Mouse (Mus musculus): Measurements from ENCODE around the gene Lgals4. TPM values are rescaled to one million over a fixed set of nuclear protein-coding genes. Genes with fewer than 3 reads are reported as not detected.

The Lgals4 gene
- 8.2 and 9.1 TPM in 2 replicates for polyA plus RNA-seq (2015; fragmentation: Nextera tagmentation; extraction: Ambion mirVana)

- no peak within 1 kb of the TSS for H3K4me2 ChIP-seq
- H3K4me3 ChIP-seq: no peak within 1 kb of the TSS
- no peak for ATAC-seq (replicated peaks; ENCODE audit: insufficient number of reproducible peaks, insufficient read depth, low FRiP score, low read depth)
- WGBS: 83% methylated on average over 6 of the region's 6 CpGs
- no peaks in the 10 kb centered on the region for H3K27me3 ChIP-seq
- no peak within 1 kb of the TSS for H3K9ac ChIP-seq
- H3K4me1 ChIP-seq (replicated peaks): peaks cover 12% of the 10 kb centered on the region
- peaks cover 19% of the 10 kb centered on the region for H3K36me3 ChIP-seq
- no peaks in the 10 kb centered on the region for H3K9me3 ChIP-seq (replicated peaks)
- no peak within 1 kb of the TSS for H3K27ac ChIP-seq
Measured at GRCm38 (mm10) chr7:28833723-28834347, at the start of gene Lgals4. TSS of gene Lgals4 (plus strand) at chr7:28833854.

GRCm38 (mm10) chr7:28785161-28785560, 48.5 kb upstream of the Lgals4 start:
- Histone ChIP-seq H3K4me3 (no peak overlapping the region), H3K9me3 (replicated peaks) (no peaks in the 10 kb centered on the region), H3K4me2 (no peak overlapping the region), H3K36me3 (peaks cover 13% of the 10 kb centered on the region), H3K9ac (no peak overlapping the region), H3K27me3 (no peaks in the 10 kb centered on the region), H3K27ac (no peak overlapping the region), H3K4me1 (replicated peaks) (peaks cover 22% of the 10 kb centered on the region)
- ATAC-seq (replicated peaks; ENCODE audit: insufficient number of reproducible peaks, insufficient read depth, low FRiP score, low read depth): no peak
- 66% methylated on average over 5 of the region's 5 CpGs for WGBS

GRCm38 (mm10) chr7:28787884-28788283, 45.8 kb upstream of the Lgals4 start:
- H3K9me3 ChIP-seq (replicated peaks): no peaks in the 10 kb centered on the region
- WGBS: 85% methylated on average over 9 of the region's 9 CpGs
- H3K4me2 ChIP-seq: no peak overlapping the region
- H3K4me1 ChIP-seq (replicated peaks): 0 out of 2 replicates have a peak, but pooled peaks cover 8% of the 10 kb centered on the region
- no peak overlapping the region for H3K4me3 ChIP-seq
- ATAC-seq (replicated peaks; ENCODE audit: insufficient number of reproducible peaks, insufficient read depth, low FRiP score, low read depth): no peak
- no peak overlapping the region for H3K9ac ChIP-seq
- H3K36me3 ChIP-seq: peaks cover 13% of the 10 kb centered on the region
- H3K27ac ChIP-seq: no peak overlapping the region
- H3K27me3 ChIP-seq: no peaks in the 10 kb centered on the region

GRCm38 (mm10) chr7:28788307-28789195, 45.1 kb upstream of the Lgals4 start, which contains the start of gene Rinl:
TSS of gene Rinl (plus strand) at chr7:28788969.
- Histone ChIP-seq H3K4me3 (peak within 1 kb of the TSS; percentile 19; the same call in 1 of the 2 replicates), H3K9me3 (replicated peaks) (no peaks in the 10 kb centered on the region), H3K9ac (no peak within 1 kb of the TSS), H3K36me3 (peaks cover 13% of the 10 kb centered on the region), H3K27ac (no peak within 1 kb of the TSS), H3K27me3 (no peaks in the 10 kb centered on the region), H3K4me2 (no peak within 1 kb of the TSS; the same call in 1 of the 2 replicates), H3K4me1 (replicated peaks) (0 out of 2 replicates have a peak, but pooled peaks cover 6% of the 10 kb centered on the region)
- ATAC-seq (replicated peaks; ENCODE audit: insufficient number of reproducible peaks, insufficient read depth, low FRiP score, low read depth): no peak
- 59% methylated on average over 5 of the region's 5 CpGs for WGBS

GRCm38 (mm10) chr7:28789235-28789634, 44.4 kb upstream of the Lgals4 start:
- 54% methylated on average over 3 of the region's 3 CpGs for WGBS
- Histone ChIP-seq H3K36me3 (peaks cover 8% of the 10 kb centered on the region), H3K4me1 (replicated peaks) (0 out of 2 replicates have a peak, but pooled peaks cover 6% of the 10 kb centered on the region), H3K27ac (no peak overlapping the region), H3K4me2 (no peak overlapping the region; the same call in 1 of the 2 replicates), H3K27me3 (no peaks in the 10 kb centered on the region), H3K9ac (no peak overlapping the region), H3K9me3 (replicated peaks) (no peaks in the 10 kb centered on the region), H3K4me3 (peak overlapping the region; percentile 19; the same call in 1 of the 2 replicates)
- no peak for ATAC-seq (replicated peaks; ENCODE audit: insufficient number of reproducible peaks, insufficient read depth, low FRiP score, low read depth)

- ATAC-seq (replicated peaks; ENCODE audit: insufficient number of reproducible peaks, insufficient read depth, low FRiP score, low read depth): no peak
- no peaks in the 10 kb centered on the region for H3K27me3 ChIP-seq
- WGBS: 57% methylated on average over 8 of the region's 8 CpGs
Measured at GRCm38 (mm10) chr7:28790066-28790806, 43.4 kb upstream of the Lgals4 start.

GRCm38 (mm10) chr7:28791706-28792105, 41.9 kb upstream of the Lgals4 start:
- Histone ChIP-seq H3K36me3 (peaks cover 4% of the 10 kb centered on the region; the same call in 1 of the 2 replicates), H3K4me2 (no peak overlapping the region), H3K27ac (no peak overlapping the region), H3K9me3 (replicated peaks) (no peaks in the 10 kb centered on the region), H3K9ac (no peak overlapping the region), H3K4me3 (no peak overlapping the region), H3K27me3 (no peaks in the 10 kb centered on the region), H3K4me1 (replicated peaks) (peaks cover 4% of the 10 kb centered on the region)
- no peak for ATAC-seq (replicated peaks; ENCODE audit: insufficient number of reproducible peaks, insufficient read depth, low FRiP score, low read depth)

More at GRCm38 (mm10) chr7:28790066-28790806, 43.4 kb upstream of the Lgals4 start:
- Histone ChIP-seq H3K4me3 (no peak overlapping the region), H3K9me3 (replicated peaks) (no peaks in the 10 kb centered on the region), H3K9ac (no peak overlapping the region), H3K4me2 (no peak overlapping the region), H3K27ac (no peak overlapping the region), H3K4me1 (replicated peaks) (0 out of 2 replicates have a peak, but pooled peaks cover 6% of the 10 kb centered on the region), H3K36me3 (peaks cover 8% of the 10 kb centered on the region)

- no peaks in the 10 kb centered on the region for H3K9me3 ChIP-seq (replicated peaks)
- WGBS: 65% methylated on average over 13 of the region's 14 CpGs
- no peak overlapping the region for H3K4me2 ChIP-seq
- no peak for ATAC-seq (replicated peaks; ENCODE audit: insufficient number of reproducible peaks, insufficient read depth, low FRiP score, low read depth)
- no peak overlapping the region for H3K27ac ChIP-seq
- peaks cover 7% of the 10 kb centered on the region for H3K4me1 ChIP-seq (replicated peaks)
- no peak overlapping the region for H3K4me3 ChIP-seq
- H3K36me3 ChIP-seq: 0 out of 2 replicates have a peak, but pooled peaks cover under 1% of the 10 kb centered on the region
- H3K27me3 ChIP-seq: no peaks in the 10 kb centered on the region
- no peak overlapping the region for H3K9ac ChIP-seq
Measured at GRCm38 (mm10) chr7:28792391-28793185, 41.1 kb upstream of the Lgals4 start.

GRCm38 (mm10) chr7:28793834-28794233, 39.8 kb upstream of the Lgals4 start:
- no peaks in the 10 kb centered on the region for H3K27me3 ChIP-seq
- ATAC-seq (replicated peaks; ENCODE audit: insufficient number of reproducible peaks, insufficient read depth, low FRiP score, low read depth): no peak
- H3K27ac ChIP-seq: no peak overlapping the region
- no peak overlapping the region for H3K4me3 ChIP-seq
- no peak overlapping the region for H3K4me2 ChIP-seq
- WGBS: 32% methylated on average over 2 of the region's 2 CpGs
- peaks cover 7% of the 10 kb centered on the region for H3K4me1 ChIP-seq (replicated peaks)
- H3K9ac ChIP-seq: no peak overlapping the region
- no peaks in the 10 kb centered on the region for H3K9me3 ChIP-seq (replicated peaks)
- no peaks in the 10 kb centered on the region for H3K36me3 ChIP-seq

- Histone ChIP-seq H3K4me3 (no peak overlapping the region), H3K4me2 (no peak overlapping the region), H3K27me3 (no peaks in the 10 kb centered on the region), H3K9ac (no peak overlapping the region), H3K27ac (no peak overlapping the region), H3K36me3 (no peaks in the 10 kb centered on the region), H3K4me1 (replicated peaks) (peaks cover 7% of the 10 kb centered on the region), H3K9me3 (replicated peaks) (no peaks in the 10 kb centered on the region)
- 74% methylated on average over 3 of the region's 3 CpGs for WGBS
- ATAC-seq (replicated peaks; ENCODE audit: insufficient number of reproducible peaks, insufficient read depth, low FRiP score, low read depth): no peak
Measured at GRCm38 (mm10) chr7:28794496-28794895, 39.2 kb upstream of the Lgals4 start.
